Mouse (Mus musculus): ENCODE data around the gene Prrg2. TPM values are rescaled to one million over a fixed set of nuclear protein-coding genes. Genes with fewer than 3 reads are reported as not detected.
"Not testable (repeated sequence)": the region's sequence is repeated elsewhere in the genome, so short reads cannot be mapped to it uniquely, and the experiment has no call there.

Gene Prrg2
- polyA plus RNA-seq, 1 experiment from 2014 or later, result 14.5 TPM

DNA sequence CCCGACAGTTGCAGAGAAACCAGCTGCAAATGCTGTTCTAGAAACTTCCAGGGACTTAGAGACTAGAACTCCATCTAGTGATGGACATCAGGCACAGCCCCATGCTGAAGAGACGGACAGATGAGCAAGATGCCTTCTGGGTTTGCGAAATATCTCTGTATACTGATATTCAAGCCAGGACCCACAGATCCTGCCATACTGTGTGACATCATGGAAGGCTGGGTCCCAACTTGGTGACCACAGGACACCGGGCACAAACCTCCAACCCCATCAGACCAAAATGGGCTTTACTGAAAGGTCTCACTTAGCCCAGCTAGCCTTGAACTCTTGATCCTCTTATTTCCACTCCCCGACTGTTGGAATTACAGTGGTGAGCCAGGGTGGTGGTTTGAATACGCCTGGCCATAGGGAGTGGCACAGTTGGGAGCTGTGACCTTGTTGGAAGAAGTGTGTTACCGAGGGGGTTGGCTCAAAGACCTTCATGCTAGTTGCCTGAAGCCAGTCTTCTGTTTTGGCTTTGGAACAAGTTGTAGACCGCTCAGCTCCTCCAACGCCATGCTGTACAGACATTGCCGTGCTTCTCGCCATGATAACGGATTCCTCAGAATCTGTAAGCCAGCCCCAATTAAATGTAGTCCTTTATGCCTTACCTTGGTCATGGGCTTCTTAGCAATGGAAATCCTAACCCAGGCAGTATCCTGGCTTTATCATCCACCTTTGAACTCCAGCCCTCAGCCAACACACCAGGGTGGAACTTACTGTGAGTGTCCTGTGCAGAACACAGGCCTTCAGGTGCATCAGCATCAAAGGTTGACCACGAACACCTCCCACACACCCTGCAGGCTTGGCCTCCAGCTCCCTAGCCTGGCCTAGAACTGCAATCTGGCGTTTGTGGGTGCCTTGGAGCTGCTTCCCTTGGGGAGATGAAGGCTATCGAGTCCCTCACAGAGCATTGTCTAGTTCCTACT, 37.9 kb downstream of the Prrg2 start:
- H3K4me1 ChIP-seq (replicated peaks), result peaks cover 13% of the 10 kb centered on the region
- H3K9ac ChIP-seq (replicated peaks), result no peak overlapping the region
- H3K9me3 ChIP-seq, result no peaks in the 10 kb centered on the region
- peak overlapping the region; percentile 5; the same call in 1 of the 2 replicates for H3K27ac ChIP-seq
- H3K36me3 ChIP-seq, result peaks cover 31% of the 10 kb centered on the region
- WGBS, result 89% methylated on average over 15 of the region's 15 CpGs
- no peak for ATAC-seq
- no peak overlapping the region for H3K4me2 ChIP-seq (replicated peaks)
- H3K4me3 ChIP-seq (replicated peaks), result no peak overlapping the region
- peaks cover 7% of the 10 kb centered on the region; the same call in 1 of the 2 replicates for H3K27me3 ChIP-seq

DNA sequence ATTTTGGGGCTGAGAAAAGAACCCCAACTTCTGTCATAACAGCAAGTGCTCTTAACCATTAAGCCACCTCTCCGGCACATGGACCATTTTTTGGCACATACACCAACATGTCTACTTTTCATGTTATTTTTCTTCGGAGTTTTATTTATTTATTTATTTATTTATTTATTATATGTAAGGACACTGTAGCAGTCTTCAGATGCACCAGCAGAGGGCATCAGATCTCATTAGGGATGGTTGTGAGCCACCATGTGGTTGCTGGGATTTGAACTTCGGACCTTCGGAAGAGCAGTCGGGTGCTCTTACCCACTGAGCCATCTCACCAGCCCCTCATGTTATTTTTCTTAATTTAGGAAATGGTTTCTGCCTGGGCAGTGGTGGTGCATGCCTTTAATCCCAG, 38.8 kb downstream of the Prrg2 start:
- ATAC-seq; H3K27ac ChIP-seq; H3K9me3 ChIP-seq; H3K9ac ChIP-seq (replicated peaks); H3K4me2 ChIP-seq (replicated peaks); H3K27me3 ChIP-seq; H3K4me3 ChIP-seq (replicated peaks): not testable (repeated sequence)
- Histone ChIP-seq H3K36me3 (peaks cover 22% of the 10 kb centered on the region), H3K4me1 (replicated peaks) (peaks cover 13% of the 10 kb centered on the region)
- WGBS, result 82% methylated on average over 5 of the region's 5 CpGs

DNA sequence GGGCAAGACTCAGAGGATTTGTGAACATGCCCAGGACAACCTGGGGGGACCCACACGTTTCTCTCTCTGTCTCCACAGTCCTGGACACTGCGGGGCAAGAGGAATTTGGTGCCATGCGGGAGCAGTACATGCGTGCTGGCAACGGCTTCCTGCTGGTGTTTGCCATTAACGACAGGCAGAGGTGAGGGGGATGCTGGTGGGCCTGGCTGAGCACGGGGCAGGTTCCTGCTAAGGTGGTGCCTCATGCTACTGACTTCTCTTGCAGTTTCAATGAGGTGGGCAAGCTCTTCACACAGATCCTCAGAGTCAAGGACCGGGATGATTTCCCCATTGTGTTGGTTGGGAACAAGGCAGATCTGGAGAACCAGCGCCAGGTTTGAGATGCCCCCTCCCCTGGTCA, 42.3 kb downstream of the Prrg2 start:
- Histone ChIP-seq H3K27ac (no peak overlapping the region), H3K4me1 (replicated peaks) (peaks cover 21% of the 10 kb centered on the region), H3K4me2 (replicated peaks) (no peak overlapping the region), H3K9ac (replicated peaks) (no peak overlapping the region), H3K4me3 (replicated peaks) (no peak overlapping the region), H3K27me3 (peaks cover 7% of the 10 kb centered on the region; the same call in 1 of the 2 replicates), H3K9me3 (no peaks in the 10 kb centered on the region), H3K36me3 (no peaks in the 10 kb centered on the region)
- 81% methylated on average over 9 of the region's 9 CpGs for WGBS
- ATAC-seq, result no peak

DNA sequence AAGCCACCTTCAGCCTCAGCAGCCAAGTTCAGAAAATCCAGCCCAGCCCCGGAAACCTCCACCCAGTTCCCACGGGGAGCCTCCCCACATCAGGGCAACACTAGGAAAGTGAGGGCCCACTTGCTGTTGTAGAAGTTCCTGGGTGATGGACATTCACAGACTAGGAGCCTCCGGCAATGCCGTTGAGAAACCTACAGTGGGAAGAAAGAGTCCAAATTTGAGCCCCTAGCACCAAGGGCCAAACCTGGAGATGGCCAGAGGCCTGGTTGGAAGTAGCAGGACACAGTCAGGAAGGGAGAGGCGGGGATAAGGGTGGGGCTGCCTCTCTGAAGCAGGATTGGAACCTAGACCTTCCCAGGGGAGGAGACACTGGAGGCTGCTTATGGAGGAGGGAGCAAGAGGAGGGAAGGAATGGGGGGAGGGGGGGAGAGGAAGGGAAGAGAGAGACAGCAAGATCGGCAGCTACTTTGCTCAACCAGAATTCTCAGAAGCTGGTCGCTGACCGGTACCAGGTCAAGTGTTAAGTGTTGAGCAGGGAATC, 43.4 kb downstream of the Prrg2 start:
- peaks cover 7% of the 10 kb centered on the region; the same call in 1 of the 2 replicates for H3K27me3 ChIP-seq
- no peak overlapping the region for H3K9ac ChIP-seq (replicated peaks)
- H3K27ac ChIP-seq, result no peak overlapping the region
- H3K4me1 ChIP-seq (replicated peaks), result peaks cover 32% of the 10 kb centered on the region
- no peak for ATAC-seq
- H3K36me3 ChIP-seq, result no peaks in the 10 kb centered on the region
- H3K9me3 ChIP-seq, result no peaks in the 10 kb centered on the region
- WGBS, result 40% methylated on average over 8 of the region's 8 CpGs
- peak overlapping the region; percentile 76; the same call in 1 of the 2 replicates for H3K4me2 ChIP-seq (replicated peaks)
- no peak overlapping the region for H3K4me3 ChIP-seq (replicated peaks)

DNA sequence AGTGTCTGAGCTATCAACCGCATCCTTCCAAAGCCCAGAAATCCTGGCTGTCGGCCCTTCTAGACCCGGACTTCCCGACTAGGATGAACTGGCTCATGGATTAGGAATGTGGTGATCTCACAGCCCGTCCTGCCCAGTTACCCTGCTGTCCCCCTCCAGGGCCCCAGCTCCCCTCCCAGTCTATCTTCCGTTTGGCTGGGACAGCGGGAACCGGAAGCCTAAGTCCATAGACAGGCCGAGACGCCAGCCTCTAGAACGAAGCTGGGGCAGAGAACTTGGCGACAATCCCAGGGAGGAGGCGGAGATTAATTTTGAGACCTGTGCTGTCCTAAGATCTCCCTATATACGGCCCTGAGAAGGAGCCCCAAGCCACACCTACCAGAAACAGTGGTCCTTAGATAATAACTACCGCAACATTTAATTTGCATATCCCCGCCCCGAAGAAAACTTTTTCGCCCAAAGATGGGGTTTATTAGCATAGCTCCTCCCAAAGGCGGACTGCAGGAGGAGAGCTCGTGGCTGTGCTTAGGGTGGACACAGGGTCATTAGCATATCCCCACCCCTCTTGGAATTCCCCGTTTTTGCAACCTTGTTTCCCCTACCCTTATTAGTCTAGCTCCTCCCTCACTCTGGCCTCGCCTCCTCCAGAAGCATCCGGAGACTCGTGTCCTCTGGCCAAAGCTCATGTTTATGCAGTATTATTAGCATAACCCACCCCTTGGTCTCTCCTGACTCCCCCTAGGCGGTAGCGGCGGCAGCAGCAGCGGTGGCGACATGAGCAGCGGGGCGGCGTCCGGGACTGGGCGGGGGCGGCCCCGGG, 45.0 kb downstream of the Prrg2 start, which contains the start of gene Rras:
Gene Rras, plus strand, starts transcription at position 720 of the 820 bp plus-strand sequence.
- ATAC-seq, result peak; percentile 85
- H3K4me2 ChIP-seq (replicated peaks), result peak within 1 kb of the TSS; percentile 76
- no peaks in the 10 kb centered on the region for H3K9me3 ChIP-seq
- H3K9ac ChIP-seq (replicated peaks), result peak within 1 kb of the TSS; percentile 71
- H3K27ac ChIP-seq, result peak within 1 kb of the TSS; percentile 80
- 0% methylated on average over 36 of the region's 36 CpGs for WGBS
- H3K4me3 ChIP-seq (replicated peaks), result peak within 1 kb of the TSS; percentile 95
- H3K36me3 ChIP-seq, result peaks cover 16% of the 10 kb centered on the region
- H3K27me3 ChIP-seq, result peaks cover 7% of the 10 kb centered on the region; the same call in 1 of the 2 replicates
- peaks cover 42% of the 10 kb centered on the region for H3K4me1 ChIP-seq (replicated peaks)

DNA sequence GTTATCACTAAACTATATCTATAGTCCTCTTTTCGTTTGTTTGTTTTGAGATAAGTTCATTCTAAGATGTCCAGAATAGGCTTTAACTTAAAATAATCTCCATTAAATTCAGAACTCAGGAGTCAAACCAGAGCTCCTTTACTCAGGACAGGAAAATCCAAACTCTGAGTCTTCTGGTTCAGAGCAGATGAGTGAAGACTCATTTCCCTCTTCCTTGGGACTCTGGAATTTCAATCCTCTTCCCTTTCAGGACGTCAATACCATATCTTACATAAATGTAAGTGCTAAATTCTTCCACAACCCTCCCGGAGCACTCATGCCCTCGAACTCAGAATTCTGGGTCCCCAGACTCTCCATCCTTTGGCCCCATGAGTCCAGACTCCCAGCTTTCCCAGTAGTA, 45.7 kb downstream of the Prrg2 start:
- Histone ChIP-seq H3K36me3 (peaks cover 23% of the 10 kb centered on the region), H3K4me1 (replicated peaks) (peaks cover 42% of the 10 kb centered on the region), H3K9me3 (no peaks in the 10 kb centered on the region), H3K27ac (peak overlapping the region; percentile 80), H3K4me3 (replicated peaks) (peak overlapping the region; percentile 95), H3K27me3 (peaks cover 7% of the 10 kb centered on the region; the same call in 1 of the 2 replicates), H3K9ac (replicated peaks) (peak overlapping the region; percentile 71), H3K4me2 (replicated peaks) (peak overlapping the region; percentile 76)
- no peak for ATAC-seq
- 5% methylated on average over 4 of the region's 4 CpGs for WGBS

DNA sequence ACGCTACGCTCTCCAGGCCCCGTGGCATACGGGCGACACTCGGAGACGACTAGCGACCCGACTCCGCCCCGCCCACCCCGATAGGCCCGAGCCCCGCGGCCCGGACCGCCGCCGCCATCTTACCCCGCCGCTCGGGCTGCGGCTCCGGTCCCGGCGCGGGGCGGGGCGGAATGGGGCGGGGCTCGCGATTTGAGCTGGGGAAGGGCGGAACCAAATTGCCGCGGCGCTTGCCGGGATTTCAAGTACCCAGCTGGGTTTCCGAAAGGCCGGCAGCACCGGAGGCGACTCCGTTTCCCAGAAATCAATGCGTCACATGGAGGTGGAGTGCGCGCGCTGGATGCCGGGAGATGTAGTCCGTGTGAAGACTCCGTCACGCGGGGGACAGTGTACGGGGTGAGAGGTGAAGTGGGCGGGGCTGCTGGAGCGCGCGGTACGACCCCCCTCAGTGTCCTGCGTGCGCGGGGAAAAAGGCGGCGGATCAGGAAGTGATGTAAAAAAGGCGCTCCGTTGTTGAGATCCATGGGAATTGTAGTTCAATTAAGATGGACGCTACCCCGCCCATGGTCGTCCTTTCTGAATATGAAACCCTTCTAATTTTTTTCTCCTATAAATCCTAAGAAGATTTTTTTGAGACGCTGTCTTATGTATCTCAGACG, 46.4 kb downstream of the Prrg2 start, which contains the start of gene Scaf1:
Gene Scaf1, minus strand, starts transcription at position 407 of the 656 bp plus-strand sequence.
- no peaks in the 10 kb centered on the region for H3K9me3 ChIP-seq
- peak within 1 kb of the TSS; percentile 95 for H3K4me3 ChIP-seq (replicated peaks)
- H3K36me3 ChIP-seq, result peaks cover 29% of the 10 kb centered on the region
- H3K27ac ChIP-seq, result peak within 1 kb of the TSS; percentile 80
- peak within 1 kb of the TSS; percentile 89 for H3K4me2 ChIP-seq (replicated peaks)
- H3K27me3 ChIP-seq, result peaks cover 7% of the 10 kb centered on the region; the same call in 1 of the 2 replicates
- under 1% methylated on average over 66 of the region's 69 CpGs for WGBS
- peaks cover 42% of the 10 kb centered on the region for H3K4me1 ChIP-seq (replicated peaks)
- ATAC-seq, result peak; percentile 92
- H3K9ac ChIP-seq (replicated peaks), result peak within 1 kb of the TSS; percentile 93

DNA sequence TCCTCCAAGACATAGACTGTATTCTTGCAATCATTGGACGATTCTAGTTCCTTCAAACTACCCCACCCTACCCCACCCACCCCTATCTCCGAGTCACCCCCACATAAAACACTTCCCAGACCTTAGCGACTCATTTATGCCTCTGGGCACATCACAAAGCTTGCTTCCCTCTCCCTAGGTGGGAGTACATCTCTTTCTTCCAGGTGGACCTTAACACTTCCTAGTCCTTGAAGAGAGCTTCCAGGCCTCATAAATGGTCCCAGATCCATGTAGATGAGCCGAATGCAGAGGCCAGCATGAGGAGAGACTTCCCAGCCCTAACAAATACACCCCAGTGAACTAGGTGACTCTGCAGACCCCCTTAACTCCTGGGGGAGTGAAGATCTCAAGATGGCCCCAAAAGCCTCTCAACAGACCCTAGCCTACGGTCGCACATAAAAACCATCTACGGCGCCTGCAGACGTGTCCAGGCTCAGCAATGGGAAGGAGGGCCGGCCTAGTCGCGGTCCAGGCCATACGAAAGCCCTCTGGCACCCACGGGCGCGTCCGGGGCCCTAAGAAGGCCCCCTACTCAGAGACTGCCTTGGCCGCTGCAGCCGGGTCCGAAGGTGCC, 47.0 kb downstream of the Prrg2 start:
- peaks cover 35% of the 10 kb centered on the region for H3K36me3 ChIP-seq
- no peak for ATAC-seq
- H3K4me3 ChIP-seq (replicated peaks), result peak overlapping the region; percentile 95
- H3K4me1 ChIP-seq (replicated peaks), result peaks cover 42% of the 10 kb centered on the region
- H3K27me3 ChIP-seq, result peaks cover 5% of the 10 kb centered on the region; the same call in 1 of the 2 replicates
- H3K9me3 ChIP-seq, result no peaks in the 10 kb centered on the region
- peak overlapping the region; percentile 79 for H3K27ac ChIP-seq
- 3% methylated on average over 20 of the region's 20 CpGs for WGBS
- peak overlapping the region; percentile 89 for H3K4me2 ChIP-seq (replicated peaks)
- H3K9ac ChIP-seq (replicated peaks), result peak overlapping the region; percentile 93

DNA sequence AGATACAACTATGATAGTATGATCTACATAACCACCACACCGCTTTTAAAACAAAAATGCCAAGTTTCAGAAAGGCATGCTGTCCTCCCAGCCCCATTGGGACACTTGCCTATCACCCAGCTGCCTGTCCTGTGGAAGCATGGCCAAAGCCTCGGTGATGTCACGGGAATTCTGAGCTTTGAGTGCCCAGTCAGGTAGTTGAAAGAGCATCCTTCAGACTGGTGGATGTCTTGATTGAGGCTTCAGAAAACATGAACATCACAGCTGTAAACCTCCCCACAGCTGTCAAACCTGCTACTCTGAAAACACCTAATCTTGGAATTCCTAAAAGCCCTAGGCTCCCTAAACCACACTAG, 48.4 kb downstream of the Prrg2 start:
- peaks cover 42% of the 10 kb centered on the region for H3K4me1 ChIP-seq (replicated peaks)
- 95% methylated on average over 3 of the region's 3 CpGs for WGBS

DNA sequence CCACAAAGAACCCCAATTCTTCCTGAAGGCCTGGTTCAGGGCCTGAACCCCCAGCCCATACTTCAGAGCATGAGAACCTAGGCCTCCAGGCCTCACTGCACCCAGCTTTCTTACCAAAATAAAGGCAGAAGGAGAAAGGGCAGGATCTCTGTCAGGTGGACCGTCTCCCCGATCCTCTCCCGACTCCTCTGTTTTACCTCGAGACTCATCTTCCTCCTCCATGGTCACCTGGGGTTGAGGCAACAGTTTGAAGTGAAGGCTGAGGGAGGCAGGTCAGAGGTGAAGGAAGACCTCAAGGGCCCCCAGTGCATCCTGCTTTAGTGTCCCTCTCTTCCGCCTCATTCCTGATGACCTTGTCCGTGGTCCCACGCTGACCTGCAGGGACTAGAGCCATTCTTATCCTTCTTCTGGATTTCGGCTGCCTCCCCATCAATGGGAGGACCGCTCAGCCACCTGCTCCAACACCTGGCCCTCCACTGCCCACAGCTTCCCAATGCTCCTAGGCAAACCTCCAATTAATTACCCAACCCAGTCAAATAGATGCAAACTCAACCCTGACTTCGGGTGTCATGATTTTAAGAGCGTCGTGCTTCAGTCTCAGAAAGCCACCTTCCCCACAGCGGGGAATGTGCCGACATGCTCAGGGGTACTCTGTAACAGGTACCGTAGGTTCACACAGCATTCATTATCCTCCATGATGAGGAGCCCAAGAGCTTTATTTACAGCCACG, 48.9 kb downstream of the Prrg2 start:
- WGBS, result 95% methylated on average over 16 of the region's 16 CpGs
- Histone ChIP-seq H3K4me2 (replicated peaks) (no peak overlapping the region), H3K27ac (no peak overlapping the region), H3K9me3 (no peaks in the 10 kb centered on the region), H3K4me3 (replicated peaks) (no peak overlapping the region), H3K27me3 (no peaks in the 10 kb centered on the region), H3K4me1 (replicated peaks) (peaks cover 42% of the 10 kb centered on the region), H3K9ac (replicated peaks) (no peak overlapping the region; the same call in 1 of the 2 replicates), H3K36me3 (peaks cover 54% of the 10 kb centered on the region)
- no peak for ATAC-seq

More for the DNA sequence above, 48.4 kb downstream of the Prrg2 start:
- Histone ChIP-seq H3K4me3 (replicated peaks) (no peak overlapping the region), H3K27ac (no peak overlapping the region), H3K27me3 (no peaks in the 10 kb centered on the region), H3K9ac (replicated peaks) (peak overlapping the region; percentile 93; the same call in 1 of the 2 replicates), H3K9me3 (no peaks in the 10 kb centered on the region), H3K4me2 (replicated peaks) (peak overlapping the region; percentile 89), H3K36me3 (peaks cover 49% of the 10 kb centered on the region)
- no peak for ATAC-seq

All from midbrain, embryonic 13.5 days (tissue).